Mouse (Mus musculus) midbrain, embryonic 16.5 days (tissue): ENCODE results near the gene Slc25a35. TPM values are rescaled to one million over a fixed set of nuclear protein-coding genes. Genes with fewer than 3 reads are reported as not detected.
"Not testable (repeated sequence)": the region's sequence is repeated elsewhere in the genome, so short reads cannot be mapped to it uniquely, and the experiment has no call there.

ENCODE experiments used
- ATAC-seq: fragments of 200-750 bp; cut with Nextera tagmentation; 2 replicates; pipeline ENCODE4 v1.8.0; 2017; ENCODE audit warnings: moderate TSS enrichment
- H3K27ac ChIP-seq: fragments of 300-500 bp; sonication (generic); 2 replicates; pipeline ENCODE4 v1.5.1; 2014; ENCODE audit warnings: mild to moderate bottlenecking, low read length, mixed read lengths
- H3K27me3 ChIP-seq: fragments of 300-500 bp; sonication (generic); 2 replicates; pipeline ENCODE4 v1.6.1; 2014; ENCODE audit warnings: low read depth, low read length, mixed read lengths; ENCODE audit not compliant: control insufficient read depth, insufficient read depth
- H3K36me3 ChIP-seq: fragments of 300-500 bp; sonication (generic); 2 replicates; pipeline ENCODE4 v1.6.1; 2014; ENCODE audit warnings: mild to moderate bottlenecking, low read length, moderate library complexity, mixed read lengths; ENCODE audit not compliant: control insufficient read depth, insufficient read depth
- H3K4me1 ChIP-seq: fragments of 300-500 bp; sonication (generic); 2 replicates; pipeline ENCODE4 v1.6.1; 2014; ENCODE audit warnings: mild to moderate bottlenecking, low read length, mixed read lengths; ENCODE audit not compliant: control insufficient read depth, insufficient read depth
- H3K4me2 ChIP-seq: fragments of 300-500 bp; sonication (generic); 2 replicates; pipeline ENCODE4 v1.6.1; 2014; ENCODE audit warnings: mild to moderate bottlenecking, low read length, mixed read lengths
- H3K4me3 ChIP-seq: fragments of 300-500 bp; sonication (generic); 2 replicates; pipeline ENCODE4 v1.5.1; 2014; ENCODE audit warnings: low read depth, mild to moderate bottlenecking, low read length, moderate library complexity, mixed read lengths
- H3K9ac ChIP-seq: fragments of 300-500 bp; sonication (generic); 2 replicates; pipeline ENCODE4 v1.6.1; 2014; ENCODE audit warnings: low read depth, low read length, mixed read lengths
- H3K9me3 ChIP-seq: fragments of 300-500 bp; sonication (generic); replicated peaks from 2 replicates; pipeline ENCODE4 v1.6.1; 2014; ENCODE audit warnings: mild to moderate bottlenecking, low read length, mixed read lengths; ENCODE audit not compliant: control insufficient read depth, poor library complexity, severe bottlenecking
- WGBS: fragments of 180-500 bp; shearing (Covaris S2); extraction: QIAGEN DNeasy Blood & Tissue Kit; methylation state at CpG from one replicate; pipeline ENCODE4 v1.1.7; 2014; 5-methylcytosine and 5-hydroxymethylcytosine counted together
- polyA plus RNA-seq: library from polyadenylated mRNA; unstranded; fragments of >200 nt; fragmentation: Nextera tagmentation; extraction: Ambion mirVana; gene quantifications from 2 replicates; pipeline ENCODE4 v1.2.1, GENCODE M21; 2015

Gene Slc25a35
- polyA plus RNA-seq, 1 experiment from 2014 or later, result 1.4 TPM

GRCm38 (mm10) chr11:68966554-68966953, 1.4 kb upstream of the Slc25a35 start:
- no peak for ATAC-seq
- H3K27ac ChIP-seq, result no peak overlapping the region
- H3K36me3 ChIP-seq, result no peaks in the 10 kb centered on the region
- H3K9ac ChIP-seq, result no peak overlapping the region
- no peaks in the 10 kb centered on the region for H3K27me3 ChIP-seq
- H3K4me2 ChIP-seq, result no peak overlapping the region; the same call in 1 of the 2 replicates
- peaks cover 11% of the 10 kb centered on the region for H3K4me1 ChIP-seq
- WGBS, result 82% methylated on average over 1 of the region's 1 CpGs
- no peak overlapping the region for H3K4me3 ChIP-seq
- H3K9me3 ChIP-seq, result no peaks in the 10 kb centered on the region

DNA sequence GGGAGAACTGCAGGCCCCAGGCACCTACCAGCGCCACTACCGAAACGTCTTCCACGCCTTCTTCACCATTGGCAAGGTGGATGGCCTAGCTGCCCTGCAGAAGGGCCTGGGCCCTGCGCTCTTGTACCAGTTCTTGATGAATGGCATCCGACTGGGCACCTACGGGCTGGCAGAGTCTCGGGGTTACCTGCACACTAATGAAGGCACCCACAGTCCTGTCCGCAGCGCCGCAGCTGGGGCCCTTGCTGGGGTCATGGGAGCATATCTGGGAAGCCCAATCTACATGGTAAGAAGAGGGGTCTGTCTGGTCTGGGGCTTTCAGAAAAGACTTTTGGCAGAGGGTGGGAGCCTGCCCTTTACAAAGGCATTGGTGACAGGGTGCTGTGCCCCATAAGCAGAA, 821 bp downstream of the Slc25a35 start:
- whole genome bisulfite sequencing, result 86% methylated on average over 11 of the region's 11 CpGs
- no peak overlapping the region for H3K9ac ChIP-seq
- ATAC-seq, result no peak

GRCm38 (mm10) chr11:68970232-68970631, 2.3 kb downstream of the Slc25a35 start:
- WGBS, result 70% methylated on average over 4 of the region's 4 CpGs

More for the DNA sequence above, 821 bp downstream of the Slc25a35 start:
- Histone ChIP-seq H3K27me3 (no peaks in the 10 kb centered on the region), H3K27ac (no peak overlapping the region), H3K4me1 (peaks cover 13% of the 10 kb centered on the region), H3K4me2 (peak overlapping the region; percentile 62), H3K36me3 (no peaks in the 10 kb centered on the region), H3K4me3 (no peak overlapping the region), H3K9me3 (no peaks in the 10 kb centered on the region)

GRCm38 (mm10) chr11:68973250-68974058, 5.5 kb downstream of the Slc25a35 start:
- H3K27ac ChIP-seq, H3K36me3 ChIP-seq, H3K27me3 ChIP-seq, H3K9me3 ChIP-seq, H3K4me1 ChIP-seq: not testable (repeated sequence)
- WGBS, result under 1% methylated on average over 37 of the region's 38 CpGs
- Histone ChIP-seq H3K4me3 (peak overlapping the region; percentile 43), H3K9ac (0 out of 2 replicates have a peak overlapping the region, but pooled peaks have one; percentile 20), H3K4me2 (peak overlapping the region; percentile 75)
- ATAC-seq, result peak; percentile 88

More at GRCm38 (mm10) chr11:68970232-68970631, 2.3 kb downstream of the Slc25a35 start:
- H3K9me3 ChIP-seq, result no peaks in the 10 kb centered on the region
- H3K27ac ChIP-seq, result no peak overlapping the region
- no peak overlapping the region for H3K9ac ChIP-seq
- H3K27me3 ChIP-seq, result no peaks in the 10 kb centered on the region
- ATAC-seq, result no peak
- peaks cover 16% of the 10 kb centered on the region for H3K4me1 ChIP-seq
- no peaks in the 10 kb centered on the region for H3K36me3 ChIP-seq
- no peak overlapping the region for H3K4me2 ChIP-seq
- no peak overlapping the region for H3K4me3 ChIP-seq

DNA sequence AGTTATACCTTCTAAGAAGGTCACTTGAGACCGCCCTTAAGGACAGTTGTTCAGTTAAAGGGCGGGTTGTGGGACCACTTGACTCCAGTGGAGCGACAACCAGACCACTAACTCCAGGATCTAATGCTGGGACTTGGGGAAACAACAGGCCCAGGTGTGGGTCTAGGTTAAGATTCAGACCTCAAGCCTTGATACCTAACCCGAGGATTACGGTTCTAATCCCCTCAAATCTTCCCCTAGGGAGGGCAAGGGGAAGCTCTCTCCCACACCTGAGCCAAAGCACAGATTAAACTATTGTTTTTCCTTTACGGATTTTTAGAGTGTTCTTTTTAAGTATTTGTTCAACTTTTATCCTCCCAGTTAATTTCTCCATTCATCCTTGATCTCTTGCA, 6.1 kb downstream of the Slc25a35 start:
- no peaks in the 10 kb centered on the region for H3K9me3 ChIP-seq
- 21% methylated on average over 6 of the region's 6 CpGs for WGBS
- peak overlapping the region; percentile 43 for H3K4me3 ChIP-seq
- H3K27ac ChIP-seq, result no peak overlapping the region
- no peaks in the 10 kb centered on the region for H3K36me3 ChIP-seq
- H3K27me3 ChIP-seq, result no peaks in the 10 kb centered on the region
- ATAC-seq, result 0 out of 2 replicates have a peak, but pooled peaks have one; percentile 2
- H3K4me2 ChIP-seq, result peak overlapping the region; percentile 75
- 0 out of 2 replicates have a peak overlapping the region, but pooled peaks have one; percentile 1 for H3K9ac ChIP-seq
- peaks cover 5% of the 10 kb centered on the region; the same call in 1 of the 2 replicates for H3K4me1 ChIP-seq

DNA sequence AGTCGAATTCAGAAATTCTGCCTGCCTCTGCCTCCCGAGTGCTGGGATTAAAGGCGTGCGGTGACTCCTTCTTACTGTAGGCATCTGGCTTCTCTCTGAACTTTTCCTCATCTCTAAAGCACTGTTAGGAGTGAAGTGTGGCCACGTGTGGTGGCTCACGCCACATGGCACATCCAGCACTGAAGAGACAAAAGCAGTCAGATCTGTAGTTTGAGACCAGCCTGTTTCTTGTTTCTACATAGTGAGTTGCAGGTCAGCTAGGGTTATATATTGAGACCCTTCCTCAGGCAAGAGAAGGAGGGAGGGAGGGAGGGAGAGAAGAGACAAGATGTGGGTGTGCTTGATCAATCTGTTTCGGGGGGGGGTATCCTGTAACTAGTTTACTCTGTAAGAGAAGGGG, 7.2 kb downstream of the Slc25a35 start, which contains the start of gene Rangrf:
Rangrf (minus strand) TSS at position 101 of the 400 bp plus-strand sequence.
- no peaks in the 10 kb centered on the region for H3K27me3 ChIP-seq
- no peak within 1 kb of the TSS for H3K27ac ChIP-seq
- no peak for ATAC-seq
- WGBS, result 82% methylated on average over 7 of the region's 7 CpGs
- H3K36me3 ChIP-seq, result no peaks in the 10 kb centered on the region
- H3K4me3 ChIP-seq, result peak within 1 kb of the TSS; percentile 43
- H3K9ac ChIP-seq, result 0 out of 2 replicates have a peak within 1 kb of the TSS, but pooled peaks have one; percentile 1
- H3K4me2 ChIP-seq, result peak within 1 kb of the TSS; percentile 75
- H3K4me1 ChIP-seq, result peaks cover 5% of the 10 kb centered on the region; the same call in 1 of the 2 replicates
- H3K9me3 ChIP-seq, result no peaks in the 10 kb centered on the region

DNA sequence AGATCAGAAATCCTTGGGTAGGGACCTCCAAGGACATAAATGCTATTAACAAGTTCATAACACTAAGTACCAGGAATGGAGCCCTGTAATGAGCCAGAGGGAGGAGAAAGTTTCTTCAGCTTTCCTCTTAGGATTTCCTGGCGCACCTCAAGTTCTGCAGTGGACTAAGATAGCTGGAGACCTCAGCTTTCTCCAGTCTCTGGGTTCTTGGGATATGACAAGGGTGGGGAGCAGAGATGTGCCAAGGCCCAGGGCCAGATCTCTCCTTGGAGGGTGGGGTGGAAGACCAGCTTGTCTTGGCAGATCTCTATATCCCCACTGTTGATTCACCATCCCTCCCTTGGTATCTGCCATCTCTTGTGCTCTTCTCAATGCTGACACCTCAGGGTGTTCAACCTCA, 7.7 kb downstream of the Slc25a35 start:
- Histone ChIP-seq H3K27me3 (no peaks in the 10 kb centered on the region), H3K9ac (no peak overlapping the region), H3K9me3 (no peaks in the 10 kb centered on the region), H3K27ac (no peak overlapping the region), H3K4me3 (no peak overlapping the region), H3K36me3 (no peaks in the 10 kb centered on the region), H3K4me2 (no peak overlapping the region), H3K4me1 (peaks cover 5% of the 10 kb centered on the region; the same call in 1 of the 2 replicates)
- WGBS, result 93% methylated on average over 1 of the region's 1 CpGs
- ATAC-seq, result no peak

GRCm38 (mm10) chr11:68979320-68979733, 11.4 kb downstream of the Slc25a35 start:
- 66% methylated on average over 5 of the region's 5 CpGs for WGBS
- H3K9me3 ChIP-seq, result no peaks in the 10 kb centered on the region
- no peak for ATAC-seq
- H3K36me3 ChIP-seq, result no peaks in the 10 kb centered on the region
- no peak overlapping the region for H3K4me2 ChIP-seq
- no peak overlapping the region for H3K27ac ChIP-seq
- H3K9ac ChIP-seq, result no peak overlapping the region
- no peak overlapping the region for H3K4me3 ChIP-seq
- H3K27me3 ChIP-seq, result no peaks in the 10 kb centered on the region
- H3K4me1 ChIP-seq, result no peaks in the 10 kb centered on the region

GRCm38 (mm10) chr11:68980919-68981318, 13.0 kb downstream of the Slc25a35 start:
- ATAC-seq, result no peak
- no peaks in the 10 kb centered on the region for H3K4me1 ChIP-seq
- H3K9ac ChIP-seq, result no peak overlapping the region
- no peaks in the 10 kb centered on the region for H3K9me3 ChIP-seq
- 79% methylated on average over 3 of the region's 3 CpGs for WGBS
- H3K4me3 ChIP-seq, result no peak overlapping the region
- no peaks in the 10 kb centered on the region for H3K27me3 ChIP-seq
- no peaks in the 10 kb centered on the region for H3K36me3 ChIP-seq
- H3K27ac ChIP-seq, result no peak overlapping the region
- no peak overlapping the region for H3K4me2 ChIP-seq
